Mouse (Mus musculus) layer of hippocampus, postnatal 14 days (tissue): Measurements from ENCODE around the gene Lpo. TPM values are rescaled to one million over a fixed set of nuclear protein-coding genes. Genes with fewer than 3 reads are reported as not detected.

Experiments used
- DNase-seq, 2 experiments: peaks; one replicate each; pipeline ENCODE4 v3.0.0; 2021 to 2022; ENCODE audit warnings: low spot score in 2 of 2, mixed read lengths in 1 of 2
- microRNA-seq, 2 experiments: library from miRNA; unstranded; fragments of <30 nt; microRNA quantifications; one replicate each; pipeline ENCODE4 v1.2.0; 2021
- total RNA-seq, 2 experiments: library from RNA; stranded (reverse); gene quantifications; 2 replicates each; pipeline ENCODE4 v1.2.3; 2021

Gene Lpo
- total RNA-seq, 2 experiments from 2014 or later = 0.35 to 0.62 TPM

DNA sequence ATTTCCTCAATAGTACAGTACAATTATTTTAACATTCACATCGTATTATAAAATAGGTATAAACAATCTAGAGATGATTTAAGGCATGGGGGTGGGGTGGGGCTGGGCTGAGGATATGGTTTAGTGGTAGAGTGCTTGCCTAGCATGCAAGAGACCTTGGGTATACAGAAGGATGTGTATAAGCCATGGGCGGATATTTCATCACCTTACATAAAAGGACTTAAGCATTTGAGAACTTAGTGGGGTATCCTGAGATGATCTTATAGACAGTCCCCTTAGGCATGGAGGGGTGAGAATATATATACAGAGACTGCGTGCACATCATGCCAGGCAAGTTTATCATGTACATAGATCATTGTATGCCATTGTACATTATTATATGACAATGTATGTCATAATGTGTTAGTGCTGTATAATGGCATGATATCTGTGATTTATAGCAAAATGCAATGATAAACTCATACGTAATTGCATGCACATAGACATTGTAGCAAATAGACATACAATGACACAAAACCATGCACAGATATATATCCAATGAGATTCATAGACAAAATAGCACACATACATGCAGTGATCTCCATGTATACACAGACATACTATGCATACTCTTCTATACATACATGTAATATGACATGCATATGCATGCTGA, 69.0 kb downstream of the Lpo start:
- no peak for DNase-seq

DNA sequence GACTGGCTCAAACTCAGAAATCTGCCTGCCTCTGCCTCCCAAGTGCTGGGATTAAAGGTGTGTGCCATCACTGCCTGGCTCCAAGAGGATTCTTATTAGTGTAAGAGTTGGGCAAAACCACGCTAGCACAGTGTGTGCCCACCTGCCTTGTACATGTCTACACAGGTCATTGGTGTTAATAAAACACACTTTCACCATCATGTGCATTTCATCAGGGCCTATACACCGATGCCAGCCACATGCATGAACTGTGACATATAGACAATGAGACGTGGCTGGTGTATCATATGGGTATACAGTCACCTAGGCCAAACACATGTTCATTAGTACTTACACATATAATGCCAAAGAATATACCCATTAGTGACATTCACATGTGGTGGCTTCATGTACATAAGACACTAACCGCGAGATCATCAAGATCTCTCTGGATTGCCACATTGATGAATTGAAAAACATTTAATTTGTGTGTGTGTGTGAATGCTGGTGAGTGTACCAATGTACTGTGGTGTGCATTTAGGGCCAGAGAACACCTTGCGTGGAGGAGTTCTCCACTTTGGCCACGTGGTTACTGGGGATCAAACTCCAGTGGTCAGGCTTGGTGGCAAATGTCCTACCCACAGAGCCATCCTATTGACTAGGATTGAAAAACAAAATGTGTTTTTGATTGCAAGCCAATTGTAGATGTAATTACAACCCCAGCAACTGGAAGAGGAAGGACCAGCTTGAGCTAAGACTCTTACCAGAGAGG, 69.8 kb downstream of the Lpo start:
- DNase-seq = no peak

DNA sequence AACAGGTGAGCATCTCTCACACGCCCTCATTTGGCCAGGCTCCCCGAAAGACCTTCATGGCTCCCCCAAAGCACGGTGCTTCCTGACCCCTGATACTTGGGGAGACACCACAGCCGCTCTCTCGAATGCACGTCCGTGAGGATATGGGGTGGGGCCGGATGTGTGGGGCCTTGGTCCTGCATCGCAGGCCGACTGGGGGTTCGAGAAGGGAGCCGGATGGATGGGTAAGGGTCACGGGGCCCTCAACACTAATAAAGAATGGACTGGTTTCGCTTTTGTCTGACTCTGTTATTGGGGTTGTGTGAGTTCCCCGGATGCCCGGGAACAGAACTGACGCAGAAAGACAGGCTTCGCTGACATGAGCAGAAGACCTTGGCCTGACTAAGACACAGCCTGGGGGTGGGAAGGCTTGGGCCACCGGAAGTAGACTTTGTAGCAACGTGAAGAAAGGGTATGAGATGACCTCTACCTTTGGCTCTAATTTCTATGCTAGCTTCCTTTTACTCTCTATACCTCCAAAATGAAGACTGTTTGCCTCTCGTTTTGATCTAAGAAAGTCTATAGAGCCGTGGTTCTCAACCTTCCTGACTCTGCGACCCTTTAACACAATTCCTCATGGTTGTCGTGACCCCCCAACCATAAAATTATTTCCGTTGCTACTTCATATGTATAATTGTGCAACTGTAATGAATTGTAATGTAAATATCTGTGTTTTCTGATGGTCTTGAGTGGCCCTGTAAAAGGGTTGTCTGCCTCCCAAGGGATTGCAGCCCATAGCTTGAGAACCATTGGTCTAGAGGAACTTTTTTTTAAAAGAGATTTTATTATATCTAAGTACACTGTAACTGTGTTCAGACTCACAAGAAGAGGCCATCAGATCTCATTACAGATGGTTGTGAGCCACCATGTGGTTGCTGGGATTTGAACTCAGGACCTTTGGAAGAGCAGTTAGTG, 70.8 kb downstream of the Lpo start:
- no peak for DNase-seq

Small RNA genes lying within 50 kb of the gene (microRNA-seq; reads per million reads assigned to microRNA genes)
- gene Mir142 (0 reads per million in 2 experiments), gene Mir142b (0 reads per million in 2 experiments)

Other genes starting within 250 kb of the Lpo start
- gene Mtmr4, start 236.1 kb downstream of the Lpo start, total RNA-seq = 10 to 100 TPM; 80.4 to 95.4 TPM
- gene Hsf5, start 211.1 kb downstream of the Lpo start, total RNA-seq = under 1 TPM; 0.43 to 0.60 TPM
- gene Rnf43, start 165.6 kb downstream of the Lpo start, total RNA-seq = 1 to 10 TPM; 2.5 to 4.1 TPM
- gene Supt4a, start 90.7 kb downstream of the Lpo start, total RNA-seq = 10 to 100 TPM; 60.6 to 63.4 TPM
- 100 to 1,000 TPM; 144 to 163 TPM for gene Tspoap1, start 67.7 kb downstream of the Lpo start, total RNA-seq
- under 1 TPM; 0.14 to 0.52 TPM for gene Mpo, start 34.7 kb downstream of the Lpo start, total RNA-seq
- gene Mks1, start 24.9 kb upstream of the Lpo start, total RNA-seq = 1 to 10 TPM; 6.8 to 6.9 TPM
- under 1 TPM; 0.41 to 0.51 TPM for gene Epx, start 47.2 kb upstream of the Lpo start, total RNA-seq
- not detected for gene Olfr462, start 64.0 kb upstream of the Lpo start, total RNA-seq
- gene Olfr463, start 69.1 kb upstream of the Lpo start, total RNA-seq = not detected
- not detected for gene Olfr464, start 92.7 kb upstream of the Lpo start, total RNA-seq
- 100 to 1,000 TPM; 406 to 432 TPM for gene Dynll2, start 159.2 kb upstream of the Lpo start, total RNA-seq
- gene Srsf1, start 219.1 kb upstream of the Lpo start, total RNA-seq = 100 to 1,000 TPM; 202 to 214 TPM
- 10 to 100 TPM; 24.8 to 27.7 TPM for gene Vezf1, start 240.0 kb upstream of the Lpo start, total RNA-seq